Mouse (Mus musculus) erythroblast, adult 5-6 weeks (primary cell): ENCODE data around the gene Shisa8. TPM values are rescaled to one million over a fixed set of nuclear protein-coding genes. Genes with fewer than 3 reads are reported as not detected.
A peak's percentile ranks its signal among the peaks of the same experiment; 100 is the strongest.

Experiments used
- ATAC-seq: replicated peaks from 2 replicates; pipeline ENCODE4 v1.8.0; 2016; ENCODE audit warnings: moderate number of reproducible peaks, mild to moderate bottlenecking, moderate TSS enrichment, inconsistent platforms; ENCODE audit not compliant: poor library complexity, low FRiP score, severe bottlenecking
- total RNA-seq, 2 experiments: library from RNA; stranded (forward) in 1 of 2; stranded (reverse) in 1 of 2; fragments of 150-400 nt in 1 of 2; fragments of 200-764, 138-1000 nt in 1 of 2; gene quantifications; 2 replicates each; pipeline versions ENCODE4 v1.2.3 to v1.2.4; 2015 to 2017; ENCODE audit warnings: low replicate concordance in 2 of 2

The Shisa8 gene
- total RNA-seq, 2 experiments from 2014 or later = not detected

DNA sequence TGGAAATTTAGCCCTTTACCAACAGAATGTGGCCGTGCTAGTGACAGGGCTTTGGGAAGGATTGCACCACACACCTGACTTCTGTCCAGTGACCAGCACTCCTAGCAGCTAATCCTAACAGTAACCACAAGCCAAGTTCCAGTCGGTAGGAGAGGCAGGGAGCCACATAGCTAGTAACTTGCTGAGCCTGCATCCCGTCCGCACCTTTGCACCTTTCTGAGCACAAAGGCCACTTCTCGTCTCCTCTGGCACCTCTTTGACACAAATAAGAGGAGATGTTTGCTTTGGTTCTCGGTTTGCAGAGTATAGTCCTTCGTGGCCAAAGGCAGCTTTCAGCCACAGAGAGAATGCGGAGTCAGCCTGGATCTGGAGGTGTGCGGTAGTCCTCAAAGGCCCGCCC lies 28.0 kb downstream of the Shisa8 start:
- ATAC-seq = 0 out of 2 replicates have a peak, but pooled peaks have one; percentile 4

DNA sequence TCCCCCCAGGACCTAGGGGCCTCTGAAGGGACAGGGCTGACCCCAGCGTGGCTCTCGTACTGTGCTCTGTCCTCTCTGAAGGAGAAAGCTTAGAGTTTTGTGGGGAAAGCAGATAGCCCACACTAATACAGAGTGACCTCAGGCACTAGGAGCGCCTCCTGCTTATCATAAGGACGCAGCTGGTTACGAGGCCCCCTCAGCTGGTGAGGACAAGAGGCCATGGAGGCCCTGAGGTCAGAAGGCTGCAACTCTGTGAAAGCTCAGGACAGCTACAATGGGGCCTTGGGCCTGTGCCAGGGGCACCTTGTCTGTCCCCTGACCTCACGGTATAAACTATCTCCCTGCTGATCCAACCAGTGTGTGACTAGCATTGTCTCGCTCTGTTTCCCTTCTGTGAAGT lies 28.4 kb downstream of the Shisa8 start:
- peak; percentile 83 for ATAC-seq

DNA sequence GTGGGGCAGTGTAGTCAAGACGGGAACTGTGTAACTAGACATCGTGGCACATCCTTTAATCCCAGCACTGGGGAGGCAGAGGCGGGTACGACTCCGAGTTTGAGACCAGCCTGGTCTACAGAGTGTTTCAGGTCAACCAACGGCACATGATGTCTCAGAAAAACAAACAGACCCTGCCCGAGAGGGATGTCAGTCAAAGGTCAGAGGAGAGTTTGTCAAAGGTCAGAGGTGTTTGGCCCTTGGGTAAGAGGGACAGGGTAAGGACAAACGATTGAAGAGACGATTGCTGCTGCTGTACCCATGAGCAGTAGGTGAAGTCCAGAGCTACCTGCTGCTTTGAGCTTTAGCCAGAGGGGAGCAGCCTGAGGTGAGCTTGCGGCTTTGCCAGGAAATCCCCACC lies 29.0 kb downstream of the Shisa8 start:
- ATAC-seq = no peak

DNA sequence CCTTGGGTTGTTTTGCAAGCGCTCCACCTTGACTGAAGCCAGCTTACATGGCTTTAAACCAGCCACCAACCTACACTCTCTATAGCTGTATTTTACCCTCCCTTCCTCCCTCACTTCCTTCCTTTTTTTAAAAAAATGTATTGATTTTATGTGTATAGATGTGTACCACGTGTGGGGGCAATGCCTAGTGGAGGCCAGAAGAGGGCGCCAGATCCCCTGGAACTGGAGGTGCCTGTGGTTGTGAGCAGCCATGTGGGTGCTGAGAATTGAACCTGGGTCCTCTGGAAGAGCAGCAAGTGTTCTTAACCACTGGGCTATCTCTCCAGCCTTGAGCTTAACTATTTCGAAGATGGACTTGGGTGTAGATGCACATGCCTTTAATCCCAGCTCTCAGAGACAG lies 30.3 kb downstream of the Shisa8 start:
- no peak for ATAC-seq

DNA sequence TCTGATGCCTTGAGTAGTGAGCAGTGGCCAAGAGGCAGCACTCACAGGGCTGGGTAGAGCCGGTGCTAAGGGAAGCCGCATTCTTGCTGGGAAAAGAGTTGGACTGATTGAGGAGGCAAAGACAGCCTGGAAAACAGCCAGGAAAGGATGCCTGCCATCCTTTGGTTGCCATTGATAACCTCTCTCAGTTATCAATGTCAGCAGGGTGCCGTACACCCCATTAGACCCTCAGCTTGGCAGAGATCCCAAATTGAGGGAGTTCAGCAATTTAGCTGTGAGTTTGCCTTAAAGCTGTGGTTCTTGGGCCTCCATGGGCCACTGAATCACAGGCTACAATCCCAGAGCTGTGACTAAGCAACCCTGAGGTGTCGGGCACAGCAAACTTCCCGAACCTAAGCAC lies 31.5 kb downstream of the Shisa8 start:
- peak; percentile 40 for ATAC-seq

DNA sequence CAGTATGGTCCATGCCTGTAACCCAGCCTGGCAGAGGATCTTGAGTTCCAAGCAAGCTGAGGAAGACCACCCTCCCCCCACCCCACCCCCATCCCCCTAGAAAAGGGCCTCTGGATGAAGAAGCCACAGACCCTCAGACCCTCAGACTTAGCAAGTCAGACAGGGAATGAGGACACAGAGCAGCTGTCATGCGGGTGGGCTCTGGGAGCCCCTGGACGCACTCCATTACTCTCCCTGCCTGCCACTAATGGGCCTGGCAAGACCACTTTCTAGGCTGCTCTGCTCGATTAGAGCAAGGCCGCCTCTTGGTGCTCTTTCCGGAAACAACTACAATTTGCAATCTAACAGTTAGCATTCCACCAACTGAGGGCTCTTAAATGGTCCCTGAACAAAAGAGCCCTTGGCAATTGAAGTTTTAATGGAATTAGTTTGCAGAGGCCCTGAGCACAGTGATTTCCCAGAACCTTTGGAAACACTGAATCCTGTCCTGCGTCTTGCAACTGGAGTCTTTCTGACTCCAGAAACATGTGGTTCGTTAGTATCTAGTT lies 34.8 kb downstream of the Shisa8 start:
- no peak for ATAC-seq

DNA sequence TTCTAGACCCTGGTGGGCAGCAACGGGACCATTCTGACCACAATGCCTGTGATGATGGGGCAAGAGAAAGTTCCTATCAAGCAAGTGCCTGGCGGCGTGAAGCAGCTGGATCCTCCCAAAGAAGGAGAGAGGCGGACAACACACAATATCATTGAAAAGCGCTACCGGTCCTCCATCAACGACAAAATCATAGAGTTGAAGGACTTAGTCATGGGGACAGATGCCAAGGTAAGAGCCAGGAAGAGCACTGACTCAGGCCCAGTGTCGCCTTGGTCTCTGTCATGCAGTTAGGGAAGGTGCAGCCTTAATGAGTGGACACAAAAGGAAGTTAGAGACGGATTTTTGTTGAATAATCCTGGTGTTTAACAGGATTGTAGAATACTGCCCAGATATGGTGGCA lies 37.5 kb downstream of the Shisa8 start:
- no peak for ATAC-seq

DNA sequence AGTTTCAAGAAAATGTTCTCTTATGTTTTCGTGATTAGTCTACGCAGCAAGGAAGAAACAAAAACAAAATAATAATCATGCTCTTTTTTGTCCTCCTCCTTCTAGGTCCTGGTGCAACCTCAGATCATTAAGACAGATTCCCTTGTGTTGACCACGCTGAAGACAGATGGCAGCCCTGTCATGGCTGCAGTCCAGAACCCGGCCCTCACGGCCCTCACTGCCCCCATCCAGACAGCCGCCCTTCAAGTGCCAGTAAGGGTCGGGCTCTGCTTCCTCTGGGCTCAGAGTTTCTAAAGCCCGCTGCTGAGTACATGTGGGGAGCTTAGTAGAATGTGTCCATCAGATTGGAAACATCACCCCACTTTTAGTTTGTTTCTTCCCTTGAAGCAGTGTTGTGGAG lies 40.0 kb downstream of the Shisa8 start:
- no peak for ATAC-seq

DNA sequence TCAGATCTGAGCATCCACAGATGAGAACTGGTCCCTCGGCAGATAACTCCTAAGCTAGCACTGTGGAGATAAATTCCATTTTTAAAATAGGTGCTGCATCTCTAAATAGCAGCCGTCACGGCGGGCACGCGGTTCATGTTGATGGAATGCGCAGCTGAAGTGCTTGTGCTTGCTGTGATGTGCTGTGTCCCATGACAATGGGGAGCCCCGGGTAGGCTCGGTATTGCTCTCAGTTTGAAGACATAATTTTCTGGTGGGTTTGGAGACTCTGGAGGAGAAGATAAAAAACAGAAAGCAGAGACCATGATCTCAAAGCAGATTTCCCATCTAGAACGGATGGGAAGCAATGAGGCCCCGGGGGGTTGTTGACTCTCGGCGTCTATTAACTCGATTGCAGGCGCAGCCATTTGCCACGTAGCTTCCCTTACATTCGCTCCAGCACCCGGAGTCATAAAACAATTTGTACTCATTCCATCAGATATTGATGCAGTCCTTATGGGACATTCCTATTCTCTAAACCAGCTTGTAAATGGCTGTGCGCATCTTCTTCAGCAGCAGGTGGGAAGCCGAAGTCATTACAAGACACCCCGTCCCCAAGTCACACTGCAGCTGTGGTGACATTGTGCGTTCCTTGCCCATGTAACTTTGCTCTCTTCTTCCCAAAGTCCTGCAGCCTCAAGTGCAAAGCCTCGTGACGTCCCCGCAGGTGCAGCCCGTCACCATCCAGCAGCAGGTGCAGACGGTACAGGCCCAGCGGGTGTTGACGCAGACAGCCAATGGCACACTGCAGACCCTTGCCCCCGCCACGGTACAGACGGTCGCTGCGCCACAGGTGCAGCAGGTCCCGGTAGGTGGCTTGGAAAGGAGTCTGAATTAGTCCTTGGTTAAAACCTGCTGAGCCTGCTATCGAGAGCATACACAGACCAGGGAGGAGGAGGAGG lies 41.9 kb downstream of the Shisa8 start:
- ATAC-seq = no peak

DNA sequence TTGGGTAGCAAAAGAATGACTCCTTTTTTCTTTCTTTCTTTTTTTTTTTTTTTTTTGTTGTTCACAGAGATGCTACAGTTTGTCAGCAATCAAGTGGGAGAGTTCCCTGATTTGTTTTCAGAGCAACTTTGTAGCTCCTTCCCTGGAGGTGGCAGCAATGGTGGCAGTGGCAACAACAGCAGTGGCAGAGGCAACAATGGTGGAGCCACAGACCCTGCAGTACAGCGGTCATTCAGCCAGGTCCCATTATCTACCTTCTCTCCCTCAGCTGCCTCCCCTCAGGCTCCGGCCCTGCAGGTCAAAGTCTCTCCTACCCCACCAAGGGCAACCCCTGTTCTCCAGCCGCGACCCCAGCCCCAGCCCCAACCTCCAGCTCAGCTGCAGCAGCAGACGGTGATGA lies 42.9 kb downstream of the Shisa8 start:
- no peak for ATAC-seq

DNA sequence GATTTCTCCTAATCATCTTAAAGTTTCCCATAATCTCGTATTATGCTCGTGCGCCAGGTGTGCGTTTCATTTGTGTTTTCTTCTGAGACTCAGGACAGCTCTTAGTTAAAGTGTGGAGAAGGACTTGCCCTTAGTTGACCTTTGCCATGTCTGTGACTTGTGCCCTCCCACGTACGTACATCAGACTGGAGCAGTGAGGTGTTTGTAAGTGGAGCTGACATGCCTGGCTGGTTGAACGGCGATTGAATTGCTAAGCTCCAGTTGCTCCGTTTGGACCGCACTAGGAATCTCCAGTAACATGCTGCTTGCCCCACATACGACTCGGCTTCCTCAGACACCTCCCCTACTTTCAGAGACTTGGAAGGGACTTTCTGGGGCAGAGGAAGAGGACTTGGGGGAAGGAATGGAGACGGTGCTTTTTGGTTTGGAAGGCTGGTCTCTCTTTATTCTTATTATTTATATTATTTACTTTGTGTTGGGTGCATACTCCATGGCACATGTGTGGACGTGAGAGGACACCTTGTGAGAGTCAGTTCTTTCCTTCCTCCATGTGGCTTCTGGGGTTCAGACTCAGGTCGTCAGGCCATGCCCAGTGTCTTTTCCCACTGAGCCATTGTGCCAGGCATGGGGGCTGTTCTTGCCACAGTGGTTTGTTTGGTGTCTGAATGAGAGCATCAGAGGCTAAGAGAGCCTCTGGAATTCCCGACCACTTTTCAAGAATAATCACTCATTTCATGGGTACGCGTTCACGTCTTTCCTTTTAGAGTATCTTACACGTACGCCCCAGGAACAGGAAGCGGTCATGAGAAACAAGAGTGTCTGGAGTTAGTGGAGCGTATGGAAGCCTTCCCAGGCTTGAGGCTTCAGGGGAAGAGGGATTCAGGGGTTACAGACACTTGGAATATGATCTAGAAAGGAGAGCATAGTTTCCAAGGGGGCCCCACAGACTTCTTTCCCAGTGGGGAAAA lies 45.1 kb downstream of the Shisa8 start:
- no peak for ATAC-seq

DNA sequence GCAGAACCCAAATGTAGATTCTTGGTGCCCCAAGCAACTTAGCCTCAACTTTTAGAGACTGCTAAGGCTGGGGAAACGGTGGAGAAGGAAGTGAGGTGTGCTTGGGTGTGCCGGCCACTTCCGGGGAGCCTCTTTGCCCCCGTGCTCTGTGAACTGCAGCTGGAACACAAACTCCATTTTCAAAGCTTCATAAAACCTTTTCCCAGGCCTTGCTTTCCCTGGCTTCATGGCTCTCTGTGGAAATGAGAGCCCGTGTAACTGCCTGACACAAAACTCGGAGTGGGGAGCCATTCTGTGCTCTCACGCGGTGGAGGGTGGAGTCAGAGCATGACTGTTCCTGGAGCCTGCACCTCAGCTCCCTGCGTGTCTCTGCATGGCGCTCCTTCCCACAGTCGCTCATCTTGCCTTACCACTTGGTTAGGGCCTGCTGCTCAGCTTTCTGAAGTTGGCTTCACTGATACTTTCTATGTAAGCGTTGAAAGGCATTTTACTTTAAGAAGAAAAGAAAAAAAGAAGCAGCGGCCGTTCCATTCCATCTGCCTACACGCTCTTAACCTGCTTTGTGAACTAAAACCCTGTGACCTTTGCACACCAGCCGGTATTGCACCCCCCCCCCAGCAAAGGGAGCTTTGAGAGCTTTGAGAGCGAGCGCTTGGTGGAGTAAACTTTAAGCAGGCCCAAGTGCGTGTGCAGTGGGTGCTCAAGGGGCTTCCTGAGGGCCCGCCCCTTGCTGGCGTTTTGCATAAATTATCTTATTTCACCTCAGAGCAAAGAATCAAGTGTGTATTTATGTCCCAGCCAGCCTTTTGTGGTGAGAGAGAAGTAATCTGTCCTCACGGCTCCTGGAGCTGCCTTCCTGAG lies 46.1 kb downstream of the Shisa8 start:
- ATAC-seq = peak; percentile 67

DNA sequence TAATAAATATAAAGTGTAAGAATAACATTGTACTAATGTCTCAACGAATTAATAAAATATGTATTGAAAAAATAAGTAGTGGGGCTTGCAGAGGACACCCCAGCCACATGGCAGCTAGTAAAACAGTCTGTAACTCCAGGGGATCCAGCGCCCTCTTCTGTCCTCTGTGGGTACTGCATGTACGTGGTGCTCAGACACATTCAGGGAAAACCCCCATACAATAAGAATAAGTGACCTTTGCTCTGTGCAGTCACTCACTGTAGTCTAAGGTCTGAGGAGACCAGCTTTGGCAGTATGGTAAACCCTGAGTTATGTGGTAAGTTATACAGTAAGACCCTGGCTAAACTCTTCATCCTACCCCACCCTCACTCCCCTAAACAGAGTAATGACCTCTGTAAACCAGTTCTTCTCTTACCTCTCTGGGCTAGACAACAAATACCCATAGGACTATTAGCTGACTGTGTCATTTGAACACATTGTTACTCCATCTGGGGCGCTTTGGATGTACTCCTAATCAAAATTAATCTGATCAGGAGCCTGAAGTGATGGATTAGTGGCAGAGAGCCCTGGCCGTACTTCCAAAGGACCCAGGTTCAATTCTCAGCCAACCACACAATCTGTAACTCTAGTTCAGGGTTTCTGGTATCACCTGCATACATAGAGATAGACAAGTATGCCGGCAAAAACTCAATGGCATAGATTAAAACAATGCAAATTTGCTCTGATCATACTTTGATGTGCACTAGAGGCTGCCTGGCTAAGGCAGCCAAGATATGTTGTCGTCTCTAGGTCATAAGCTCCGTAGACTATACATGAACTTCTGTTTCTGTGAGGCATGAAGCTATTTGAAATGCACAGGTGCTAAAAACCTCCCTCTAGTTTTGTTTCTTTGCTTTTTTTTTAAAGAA lies 47.0 kb downstream of the Shisa8 start:
- peak; percentile 63 for ATAC-seq

DNA sequence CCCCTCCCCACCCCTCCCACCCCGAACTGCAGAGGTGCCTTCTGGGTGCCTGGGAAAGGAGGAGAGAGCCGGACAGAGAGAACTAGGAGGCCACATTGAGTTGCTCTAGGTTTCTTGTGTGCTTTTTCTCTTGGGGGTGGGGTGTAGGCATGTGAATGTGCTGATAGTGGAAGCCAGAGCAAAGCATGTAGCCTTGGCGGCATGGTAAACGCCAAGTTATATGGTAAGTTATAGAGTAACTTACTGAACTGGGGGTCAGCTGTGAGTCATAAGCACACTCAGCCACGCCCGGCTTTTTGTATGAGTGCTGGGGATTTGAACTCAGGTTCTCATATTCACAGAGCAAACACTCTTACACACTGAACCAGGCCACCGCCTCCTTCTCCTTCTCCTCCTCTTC lies 48.1 kb downstream of the Shisa8 start:
- peak; percentile 22; the same call in 1 of the 2 replicates for ATAC-seq

DNA sequence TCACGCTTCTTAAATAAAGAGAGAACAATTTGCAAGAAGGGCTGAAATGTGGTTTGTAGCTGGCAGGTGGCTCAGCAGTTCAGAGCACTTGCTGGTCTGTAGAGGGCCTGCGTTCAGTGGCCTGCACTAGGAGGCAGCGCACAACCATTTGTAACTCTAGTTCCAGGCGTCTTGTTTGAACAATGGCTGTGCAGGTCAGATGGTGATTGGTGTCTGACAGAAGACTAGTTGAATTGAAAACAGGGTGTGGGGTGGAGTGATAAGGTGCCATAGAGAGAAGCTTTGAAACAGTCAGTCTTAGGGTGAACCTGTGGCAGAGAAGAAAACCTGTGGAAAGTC lies 48.6 kb downstream of the Shisa8 start:
- ATAC-seq = no peak

DNA sequence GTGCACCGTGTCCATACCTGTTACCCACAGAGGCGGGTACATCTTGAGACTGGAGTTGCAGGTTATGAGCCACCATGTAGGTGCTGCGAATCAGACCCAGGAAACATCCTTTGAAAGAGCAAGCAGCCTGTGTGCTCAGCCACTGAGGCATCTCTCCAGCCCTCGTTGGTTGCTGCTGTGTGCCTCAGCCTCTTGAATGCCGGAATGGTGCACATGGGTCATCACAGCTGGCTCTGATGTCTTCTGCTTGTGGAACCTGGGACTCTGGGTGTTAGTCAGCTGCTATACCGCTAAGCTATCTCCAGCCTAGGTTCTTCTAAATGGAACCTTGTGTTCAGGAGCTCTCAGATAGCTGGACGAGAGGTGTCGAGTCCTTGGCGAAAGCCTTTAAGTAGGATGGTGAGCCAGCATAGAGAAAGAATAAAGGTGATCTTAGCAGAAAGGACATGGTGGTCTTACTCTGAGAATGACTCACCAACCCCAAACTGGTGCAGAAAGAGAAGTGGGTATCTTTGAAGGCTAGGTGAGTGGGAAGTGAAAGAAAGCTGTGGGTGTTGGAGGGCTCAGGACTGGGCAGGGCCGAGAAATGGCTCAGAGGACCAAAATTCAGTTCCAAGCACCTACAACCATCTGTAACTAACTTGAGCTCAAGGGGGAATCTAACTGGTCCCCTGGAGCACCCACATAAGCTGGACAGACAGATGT lies 49.1 kb downstream of the Shisa8 start:
- no peak for ATAC-seq

DNA sequence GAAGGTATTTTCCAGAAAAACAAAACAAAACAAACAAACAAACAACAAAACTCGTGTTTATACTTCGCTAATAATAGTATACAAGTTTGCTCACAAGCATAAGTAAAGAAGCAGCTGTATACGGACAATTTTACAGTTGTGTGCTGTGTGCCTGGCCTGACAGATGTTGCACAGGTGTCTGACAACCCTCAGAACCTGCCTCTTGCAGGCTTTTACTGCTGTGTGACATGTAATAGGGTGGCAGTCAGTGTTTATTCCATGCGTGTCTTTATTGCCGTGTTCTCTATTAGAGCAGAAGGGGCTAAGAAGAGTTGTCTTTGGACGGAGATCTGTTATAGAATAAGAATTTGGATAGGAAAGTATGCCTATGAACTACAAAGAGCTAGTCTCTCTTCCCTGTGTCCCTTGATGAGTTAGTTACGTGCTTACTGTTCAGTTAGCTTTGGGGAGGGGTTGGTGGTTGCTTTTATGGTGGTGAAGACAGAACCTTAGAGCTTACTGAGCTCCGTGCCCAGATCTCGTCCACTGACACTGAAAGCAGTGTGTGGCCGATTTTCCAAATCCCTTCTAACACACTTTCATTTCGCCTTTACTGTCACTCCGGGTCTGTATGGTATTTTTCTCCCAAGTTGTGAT lies 50.5 kb downstream of the Shisa8 start:
- no peak for ATAC-seq
